Mouse (Mus musculus) forebrain, embryonic 16.5 days (tissue): ENCODE data around the gene Lect2. TPM values are rescaled to one million over a fixed set of nuclear protein-coding genes. Genes with fewer than 3 reads are reported as not detected.

Source experiments
- ATAC-seq: fragments of 200-750 bp; cut with Nextera tagmentation; 2 replicates; pipeline ENCODE4 v1.8.0; 2017; ENCODE audit warnings: mild to moderate bottlenecking, moderate library complexity
- H3K27ac ChIP-seq: fragments of 300-500 bp; sonication (generic); 2 replicates; pipeline ENCODE4 v1.5.1; 2014; ENCODE audit warnings: low read length, control low read depth
- H3K27me3 ChIP-seq: fragments of 300-500 bp; sonication (generic); replicated peaks from 2 replicates; pipeline ENCODE4 v1.6.1; 2014; ENCODE audit warnings: low read length; ENCODE audit not compliant: control insufficient read depth, insufficient read depth
- H3K36me3 ChIP-seq: fragments of 300-500 bp; sonication (generic); 2 replicates; pipeline ENCODE4 v1.6.1; 2014; ENCODE audit not compliant: control insufficient read depth, insufficient read depth
- H3K4me1 ChIP-seq: fragments of 300-500 bp; sonication (generic); replicated peaks from 2 replicates; pipeline ENCODE4 v1.6.1; 2014; ENCODE audit warnings: low read length; ENCODE audit not compliant: control insufficient read depth, insufficient read depth
- H3K4me2 ChIP-seq: fragments of 300-500 bp; sonication (generic); 2 replicates; pipeline ENCODE4 v1.6.1; 2014; ENCODE audit warnings: mild to moderate bottlenecking, low read length, control low read depth
- H3K4me3 ChIP-seq: fragments of 300-500 bp; sonication (generic); replicated peaks from 2 replicates; pipeline ENCODE4 v1.5.1; 2014; ENCODE audit warnings: mild to moderate bottlenecking, low read length, control low read depth
- H3K9ac ChIP-seq: fragments of 300-500 bp; sonication (generic); replicated peaks from 2 replicates; pipeline ENCODE4 v1.6.1; 2014; ENCODE audit warnings: low read depth, low read length, control low read depth
- H3K9me3 ChIP-seq: fragments of 300-500 bp; sonication (generic); 2 replicates; pipeline ENCODE4 v1.6.1; 2016; ENCODE audit warnings: low read length; ENCODE audit not compliant: control insufficient read depth
- WGBS: fragments of 180-500 bp; shearing (Covaris S2); extraction: QIAGEN DNeasy Blood & Tissue Kit; methylation state at CpG from one replicate; pipeline ENCODE4 v1.1.7; 2014; 5-methylcytosine and 5-hydroxymethylcytosine counted together
- polyA plus RNA-seq: library from polyadenylated mRNA; unstranded; fragments of >200 nt; fragmentation: Nextera tagmentation; extraction: Ambion mirVana; gene quantifications from 2 replicates; pipeline ENCODE4 v1.2.1, GENCODE M21; 2015

Gene Lect2
- polyA plus RNA-seq, 1 experiment from 2014 or later: not detected

- no peak for ATAC-seq
- WGBS: 22% methylated on average over 1 of the region's 1 CpGs
These were observed 2.3 kb upstream of the Lect2 start for GRCm38 (mm10) chr13:56550574-56550973.

DNA sequence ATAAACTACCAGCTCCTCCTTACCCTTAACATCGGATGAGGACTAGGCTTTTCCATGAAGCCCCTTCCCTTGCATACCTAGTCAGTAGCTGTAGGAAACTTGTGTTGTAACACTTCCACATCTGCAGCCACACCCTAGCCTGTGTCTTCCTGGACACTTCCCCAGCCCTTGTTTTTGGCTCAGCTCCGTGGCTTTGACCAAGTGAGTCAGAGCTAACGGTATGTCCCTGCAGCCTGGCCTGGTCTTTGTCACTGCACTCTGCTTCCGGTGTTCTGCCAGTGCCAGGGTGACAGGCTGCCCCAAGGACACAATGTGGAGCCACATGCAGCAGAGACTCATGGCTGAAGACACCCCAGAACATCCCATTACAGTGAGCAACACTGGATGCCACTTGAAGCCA is 1.1 kb upstream of the Lect2 start:
- 72% methylated on average over 4 of the region's 4 CpGs for WGBS
- no peak for ATAC-seq
- H3K4me2 ChIP-seq: no peak overlapping the region
- H3K36me3 ChIP-seq: no peaks in the 10 kb centered on the region
- H3K4me1 ChIP-seq: no peaks in the 10 kb centered on the region
- no peaks in the 10 kb centered on the region for H3K9me3 ChIP-seq
- no peak overlapping the region for H3K9ac ChIP-seq
- no peak overlapping the region for H3K4me3 ChIP-seq
- H3K27ac ChIP-seq: no peak overlapping the region
- no peaks in the 10 kb centered on the region for H3K27me3 ChIP-seq

More at GRCm38 (mm10) chr13:56550574-56550973, 2.3 kb upstream of the Lect2 start:
- Histone ChIP-seq H3K36me3 (no peaks in the 10 kb centered on the region), H3K9me3 (no peaks in the 10 kb centered on the region), H3K27me3 (no peaks in the 10 kb centered on the region), H3K4me3 (no peak overlapping the region), H3K4me2 (no peak overlapping the region), H3K27ac (no peak overlapping the region), H3K4me1 (peaks cover 3% of the 10 kb centered on the region; the same call in 1 of the 2 replicates), H3K9ac (no peak overlapping the region)

DNA sequence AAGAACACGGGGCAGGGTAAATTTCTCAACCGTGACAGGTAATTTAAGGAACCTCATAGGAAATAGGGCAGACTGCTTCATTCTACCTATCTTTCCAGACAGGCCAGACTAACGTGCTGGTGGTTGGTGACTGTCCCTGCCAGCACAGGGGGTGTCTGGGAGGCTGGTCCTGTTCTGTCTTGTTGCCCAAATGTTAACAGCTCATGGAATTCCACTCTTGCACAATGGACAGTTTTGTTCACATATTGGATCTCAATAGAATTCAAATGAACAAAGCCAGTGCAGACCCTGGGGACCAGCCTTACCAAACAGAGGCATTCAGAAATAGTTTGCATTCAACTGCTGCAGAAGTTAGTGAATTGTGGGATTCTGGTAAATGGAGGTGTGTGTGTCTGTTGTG is 3.3 kb downstream of the Lect2 start:
- Histone ChIP-seq H3K36me3 (no peaks in the 10 kb centered on the region), H3K27me3 (no peaks in the 10 kb centered on the region), H3K9me3 (no peaks in the 10 kb centered on the region), H3K4me1 (no peaks in the 10 kb centered on the region), H3K4me3 (no peak overlapping the region), H3K9ac (no peak overlapping the region), H3K4me2 (no peak overlapping the region), H3K27ac (no peak overlapping the region)
- ATAC-seq: no peak
- WGBS: 47% methylated on average over 3 of the region's 3 CpGs

DNA sequence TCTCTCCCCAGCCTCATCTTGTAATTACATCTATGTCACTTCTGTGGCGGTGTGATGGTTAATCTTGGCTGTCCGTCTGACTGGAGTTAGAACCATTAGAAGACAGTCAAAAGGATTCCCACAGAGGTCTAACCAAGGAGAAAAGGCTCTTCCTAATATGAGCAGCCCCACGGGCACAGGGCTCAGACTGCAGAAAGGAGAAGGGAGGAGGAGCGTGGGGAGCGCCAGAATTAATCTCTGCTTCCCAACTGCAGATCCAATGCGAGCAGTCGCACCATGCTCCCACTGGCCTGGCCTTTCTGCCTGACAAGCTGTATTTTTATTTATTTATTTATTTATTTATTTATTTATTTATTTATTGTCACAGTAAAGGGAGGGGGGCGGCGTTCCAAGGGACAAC is 4.5 kb downstream of the Lect2 start:
- no peaks in the 10 kb centered on the region for H3K36me3 ChIP-seq
- 70% methylated on average over 9 of the region's 9 CpGs for WGBS
- no peaks in the 10 kb centered on the region for H3K9me3 ChIP-seq
- H3K9ac ChIP-seq: no peak overlapping the region
- no peaks in the 10 kb centered on the region for H3K27me3 ChIP-seq
- H3K4me3 ChIP-seq: no peak overlapping the region
- H3K4me1 ChIP-seq: no peaks in the 10 kb centered on the region
- ATAC-seq: no peak
- no peak overlapping the region for H3K4me2 ChIP-seq
- H3K27ac ChIP-seq: no peak overlapping the region

DNA sequence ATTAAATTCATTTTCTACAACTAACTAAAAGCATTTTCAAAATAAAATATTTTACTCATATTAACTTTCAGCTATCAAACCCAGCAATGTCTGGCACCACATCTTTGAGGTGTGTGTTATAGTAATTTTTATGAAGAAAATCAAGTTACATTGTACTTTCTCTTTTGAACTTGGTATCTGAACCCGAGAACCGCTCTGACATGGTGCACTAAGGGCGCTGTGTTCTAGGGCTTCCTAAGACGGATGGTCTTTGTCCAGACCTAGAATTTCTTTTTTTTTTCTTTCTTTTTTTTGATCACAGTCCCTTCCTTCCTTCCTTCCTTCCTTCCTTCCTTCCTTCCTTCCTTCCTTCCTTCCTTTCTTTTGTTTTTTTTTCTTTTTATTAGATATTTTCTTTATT is 8.5 kb downstream of the Lect2 start:
- Histone ChIP-seq H3K9me3 (peaks cover 5% of the 10 kb centered on the region; the same call in 1 of the 2 replicates), H3K4me2 (no peak overlapping the region), H3K4me3 (no peak overlapping the region), H3K36me3 (no peaks in the 10 kb centered on the region), H3K9ac (no peak overlapping the region), H3K27ac (no peak overlapping the region), H3K27me3 (no peaks in the 10 kb centered on the region), H3K4me1 (no peaks in the 10 kb centered on the region)
- no peak for ATAC-seq
- WGBS: 96% methylated on average over 4 of the region's 4 CpGs

- H3K9ac ChIP-seq: no peak overlapping the region
- 88% methylated on average over 12 of the region's 12 CpGs for WGBS
- H3K36me3 ChIP-seq: no peaks in the 10 kb centered on the region
- no peaks in the 10 kb centered on the region for H3K4me1 ChIP-seq
- no peak overlapping the region for H3K4me2 ChIP-seq
- no peak overlapping the region for H3K4me3 ChIP-seq
- ATAC-seq: no peak
- peaks cover 9% of the 10 kb centered on the region; the same call in 1 of the 2 replicates for H3K9me3 ChIP-seq
- no peaks in the 10 kb centered on the region for H3K27me3 ChIP-seq
- no peak overlapping the region for H3K27ac ChIP-seq
These were observed 11.3 kb downstream of the Lect2 start for GRCm38 (mm10) chr13:56537026-56537425.

GRCm38 (mm10) chr13:56535570-56535969 is 12.7 kb downstream of the Lect2 start:
- H3K4me1 ChIP-seq: no peaks in the 10 kb centered on the region
- no peak for ATAC-seq
- no peak overlapping the region for H3K27ac ChIP-seq
- H3K9ac ChIP-seq: no peak overlapping the region
- H3K36me3 ChIP-seq: no peaks in the 10 kb centered on the region
- peaks cover 9% of the 10 kb centered on the region; the same call in 1 of the 2 replicates for H3K9me3 ChIP-seq
- 71% methylated on average over 5 of the region's 5 CpGs for WGBS
- no peaks in the 10 kb centered on the region for H3K27me3 ChIP-seq
- no peak overlapping the region for H3K4me3 ChIP-seq
- H3K4me2 ChIP-seq: no peak overlapping the region

GRCm38 (mm10) chr13:56534931-56535330 is 13.4 kb downstream of the Lect2 start:
- H3K4me2 ChIP-seq: no peak overlapping the region
- no peak for ATAC-seq
- H3K36me3 ChIP-seq: no peaks in the 10 kb centered on the region
- no peaks in the 10 kb centered on the region for H3K4me1 ChIP-seq
- H3K27me3 ChIP-seq: no peaks in the 10 kb centered on the region
- WGBS: 87% methylated on average over 5 of the region's 5 CpGs
- no peak overlapping the region for H3K9ac ChIP-seq
- H3K4me3 ChIP-seq: no peak overlapping the region
- H3K9me3 ChIP-seq: peaks cover 9% of the 10 kb centered on the region; the same call in 1 of the 2 replicates
- H3K27ac ChIP-seq: no peak overlapping the region

DNA sequence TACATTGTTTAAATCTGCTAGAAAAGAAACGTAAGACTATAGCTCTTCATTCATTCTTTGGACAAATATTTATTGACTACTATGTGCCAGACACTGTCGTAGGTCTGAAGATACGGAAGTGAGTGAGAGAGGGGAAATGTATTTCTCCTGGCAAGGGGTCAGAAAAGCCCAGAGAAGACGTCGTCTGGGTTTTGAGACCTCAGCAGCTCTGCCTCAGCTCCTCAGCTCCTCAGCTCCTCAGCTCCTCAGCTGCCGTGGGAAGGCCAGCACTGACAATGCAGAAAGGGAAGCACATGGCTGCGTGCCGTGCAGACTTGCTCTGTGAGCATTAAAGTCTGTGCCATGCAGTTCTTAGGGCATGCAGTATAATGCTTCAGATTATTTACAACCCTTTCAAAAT is 18.6 kb downstream of the Lect2 start:
- no peak overlapping the region for H3K4me2 ChIP-seq
- no peaks in the 10 kb centered on the region for H3K27me3 ChIP-seq
- WGBS: 57% methylated on average over 8 of the region's 8 CpGs
- no peaks in the 10 kb centered on the region for H3K4me1 ChIP-seq
- H3K36me3 ChIP-seq: no peaks in the 10 kb centered on the region
- ATAC-seq: no peak
- no peak overlapping the region for H3K4me3 ChIP-seq
- no peak overlapping the region for H3K9ac ChIP-seq
- no peak overlapping the region for H3K27ac ChIP-seq
- peaks cover 2% of the 10 kb centered on the region; the same call in 1 of the 2 replicates for H3K9me3 ChIP-seq

DNA sequence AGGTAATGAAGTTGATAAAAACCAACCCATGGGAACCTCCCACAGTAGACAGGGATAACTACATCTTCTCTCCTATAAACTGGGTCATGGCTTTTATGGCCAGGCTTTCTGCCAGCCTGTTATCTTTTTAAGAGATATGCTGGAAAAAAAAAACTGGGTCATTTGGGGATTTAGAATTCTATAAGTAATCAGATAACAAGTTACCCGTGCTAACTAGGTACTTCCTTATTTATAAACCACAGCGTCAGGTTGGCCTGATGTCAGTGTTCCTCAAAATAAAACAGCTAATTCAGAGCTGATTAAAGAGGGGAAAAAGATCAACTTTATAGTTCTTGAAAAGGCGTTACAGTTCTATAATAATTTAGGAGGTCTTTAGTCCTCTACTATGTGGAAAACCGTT is 19.3 kb downstream of the Lect2 start:
- no peaks in the 10 kb centered on the region for H3K36me3 ChIP-seq
- no peak overlapping the region for H3K4me3 ChIP-seq
- no peak overlapping the region for H3K27ac ChIP-seq
- no peak overlapping the region for H3K4me2 ChIP-seq
- WGBS: 77% methylated on average over 4 of the region's 4 CpGs
- ATAC-seq: no peak
- H3K27me3 ChIP-seq: no peaks in the 10 kb centered on the region
- peaks cover 2% of the 10 kb centered on the region; the same call in 1 of the 2 replicates for H3K9me3 ChIP-seq
- no peaks in the 10 kb centered on the region for H3K4me1 ChIP-seq
- H3K9ac ChIP-seq: no peak overlapping the region
